Mouse (Mus musculus): ENCODE measurements around the gene Cxcl9.

- TF ChIP-seq CTCF (IDR thresholded peaks at IDR 0.05; ENCODE audit: extremely low read depth, insufficient read depth, low read length): no peak
- TF ChIP-seq POLR2A (IDR thresholded peaks at IDR 0.05; ENCODE audit: extremely low read depth, insufficient read depth, low read length): no peak
These were observed 37.3 kb upstream of the Cxcl9 start for GRCm38 (mm10) chr5:92365146-92365705.

All from cortical plate, adult 2 months (tissue).